Mouse (Mus musculus) megakaryocyte, embryonic 14.5 days (primary cell): ENCODE data around the gene Celsr2.

Experiments
- FLI1 ChIP-seq: IDR thresholded peaks from 2 replicates; pipeline ENCODE4 v1.6.1; 2012; ENCODE audit warnings: low read length, inconsistent platforms, mixed read lengths
- GATA1 ChIP-seq: IDR thresholded peaks from 3 replicates; pipeline ENCODE4 v1.6.1; 2012; ENCODE audit warnings: mixed read lengths, low read length, inconsistent platforms, borderline replicate concordance

DNA sequence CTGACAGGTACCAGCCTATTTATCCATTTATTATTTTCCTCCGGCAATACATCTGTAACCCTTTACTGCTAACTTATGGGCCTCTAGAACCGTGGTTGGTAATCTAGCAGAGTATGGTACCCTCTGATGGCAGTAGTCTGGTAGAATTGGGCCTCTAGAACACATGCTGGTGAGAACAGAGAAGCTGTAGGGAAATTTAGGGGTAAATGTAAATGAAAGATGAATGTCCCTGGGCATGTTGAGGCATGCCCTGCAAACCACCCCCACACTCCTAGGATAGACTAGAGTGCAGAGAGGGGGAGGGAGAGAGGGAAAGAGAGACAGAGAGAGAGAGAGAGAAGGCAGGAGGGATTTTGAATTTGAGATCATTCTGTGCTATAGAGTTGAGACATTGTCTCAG, 30.9 kb downstream of the Celsr2 start:
- no peak for TF ChIP-seq GATA1
- TF ChIP-seq FLI1, result no peak
